Mouse (Mus musculus) neutrophil, adult 59 days (primary cell): ENCODE measurements around the gene Gm21725. TPM values are rescaled to one million over a fixed set of nuclear protein-coding genes. Genes with fewer than 3 reads are reported as not detected.

Experiments
- total RNA-seq, 2 experiments: library from RNA; stranded (reverse); gene quantifications; 1 replicate in 1 of 2; 2 replicates in 1 of 2; pipeline ENCODE4 v1.2.4; 2023

Gm21725 gene
- total RNA-seq: not detected

GRCm38 (mm10) chrY:13348963-13349362 lies at the start of gene Gm21725:
TSS of gene Gm21725 (minus strand) at chrY:13349063.

Other genes starting within 250 kb of the Gm21725 start
- gene Gm21891, start 215.6 kb downstream of the Gm21725 start, total RNA-seq: not detected
- gene Gm21425, start 187.1 kb downstream of the Gm21725 start, total RNA-seq: not detected
- gene Gm21828, start 125.1 kb downstream of the Gm21725 start, total RNA-seq: not detected
- not detected for gene Gm21440, start 96.7 kb downstream of the Gm21725 start, total RNA-seq
- gene Gm21454, start 96.6 kb downstream of the Gm21725 start, total RNA-seq: not detected
- gene Gm21866, start 116.5 kb upstream of the Gm21725 start, total RNA-seq: not detected
- gene Gm20773, start 145.0 kb upstream of the Gm21725 start, total RNA-seq: not detected